Mouse (Mus musculus) kidney, postnatal 14 days (tissue): ENCODE measurements at regions not wholly inside any gene's neighbourhood (a gene's known extent, or its start where the extent isn't known, plus 50 kb on each side); places are given as distances from the start of the nearest gene placed in this dataset.

ENCODE experiments used
- DNase-seq: peaks from one replicate; pipeline ENCODE4 v3.0.0; 2022; ENCODE audit warnings: mixed read lengths

- no peak for DNase-seq
Observed at GRCm38 (mm10) chr13:90371415-90372150, 282.2 kb upstream of the Xrcc4 start.

- no peak for DNase-seq
Observed at GRCm38 (mm10) chr13:90370746-90371414, 281.5 kb upstream of the Xrcc4 start.

GRCm38 (mm10) chr13:90364518-90365027 is 275.2 kb upstream of the Xrcc4 start:
- no peak for DNase-seq

GRCm38 (mm10) chr13:90359861-90360601 is 270.6 kb upstream of the Xrcc4 start:
- DNase-seq, result no peak

- no peak for DNase-seq
Observed at GRCm38 (mm10) chr13:90358149-90358548, 268.7 kb upstream of the Xrcc4 start.

DNA sequence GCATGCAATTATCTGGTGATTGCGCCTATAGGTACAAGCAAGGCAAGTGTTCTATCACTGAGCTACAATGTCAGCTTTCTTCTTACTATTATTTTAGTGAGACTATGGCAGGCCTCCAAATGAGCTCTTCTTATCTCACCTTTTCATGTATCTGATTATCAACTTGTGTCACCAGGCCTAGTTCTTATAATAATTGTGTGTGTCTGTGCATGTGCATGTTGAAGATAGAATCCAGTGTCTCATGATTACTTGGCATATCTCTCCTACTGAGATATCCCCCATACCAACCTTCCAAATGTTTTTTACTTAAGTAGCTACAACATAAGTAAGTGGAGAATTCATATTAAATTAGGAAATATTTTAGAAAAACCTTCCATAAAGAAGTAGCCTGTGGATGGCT is 266.2 kb upstream of the Xrcc4 start:
- no peak for DNase-seq

DNA sequence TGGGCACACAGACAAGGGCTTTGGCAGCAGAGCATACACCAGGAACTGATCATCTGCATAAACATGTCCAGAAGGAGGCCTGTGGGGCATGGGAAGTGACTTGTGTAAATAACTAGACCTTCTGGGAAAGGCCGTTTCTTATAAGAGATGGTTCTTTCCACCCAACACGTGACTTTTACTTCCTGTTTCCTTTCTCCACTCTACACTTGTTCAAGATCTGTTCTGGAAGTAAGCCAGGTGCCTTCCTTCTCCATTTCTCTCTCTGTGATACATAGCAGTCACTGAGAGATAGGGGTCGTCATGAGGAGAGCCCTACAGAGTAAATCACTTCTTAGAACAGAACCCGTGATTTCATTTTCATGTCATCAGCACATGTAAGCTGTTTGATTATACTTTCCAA is 253.4 kb upstream of the Xrcc4 start:
- DNase-seq, result no peak

GRCm38 (mm10) chr13:90341597-90342212 is 252.3 kb upstream of the Xrcc4 start:
- DNase-seq, result no peak

DNA sequence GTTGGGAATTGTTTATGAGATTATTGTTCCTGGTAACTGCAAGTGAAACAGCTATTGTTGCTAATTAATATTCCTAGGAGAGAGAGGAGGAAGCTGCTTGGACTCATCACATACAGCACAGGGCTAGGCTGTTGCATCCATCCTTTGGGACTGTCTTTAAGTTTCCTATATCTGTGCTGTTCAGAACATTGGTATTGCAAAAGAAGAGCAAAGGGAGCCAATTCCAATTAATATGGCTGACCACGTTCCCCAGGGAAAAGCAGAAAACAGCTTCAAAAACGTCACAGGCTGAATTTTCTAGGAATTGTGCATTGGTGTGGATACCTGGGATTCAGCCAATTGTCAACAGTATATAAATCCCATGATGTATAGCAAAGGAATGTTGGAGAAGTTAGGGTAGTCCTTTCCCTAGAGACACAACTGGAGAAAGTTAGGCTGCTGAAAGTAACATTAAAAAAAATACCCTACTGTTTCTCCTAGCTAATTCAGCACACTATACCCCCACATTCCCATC is 251.3 kb upstream of the Xrcc4 start:
- no peak for DNase-seq

DNA sequence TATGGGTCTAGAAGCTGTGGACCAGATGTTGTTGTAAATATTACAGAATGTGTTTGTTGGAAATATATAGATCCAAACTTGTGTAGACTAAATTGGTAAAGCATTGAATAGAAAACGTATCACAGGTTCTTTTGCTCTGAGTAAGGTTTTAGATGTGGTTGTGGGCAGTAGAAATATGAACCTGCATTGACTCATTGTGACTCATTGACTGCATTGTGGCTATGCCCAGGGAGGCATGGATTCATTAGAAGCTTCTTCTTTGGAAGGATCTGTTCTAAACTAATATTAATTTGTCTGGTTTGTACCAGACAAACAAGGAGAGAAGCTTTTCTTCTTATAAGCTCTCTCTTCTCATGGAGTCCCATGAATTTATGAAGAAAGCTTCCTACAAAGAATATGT is 248.2 kb upstream of the Xrcc4 start:
- DNase-seq, result no peak

DNA sequence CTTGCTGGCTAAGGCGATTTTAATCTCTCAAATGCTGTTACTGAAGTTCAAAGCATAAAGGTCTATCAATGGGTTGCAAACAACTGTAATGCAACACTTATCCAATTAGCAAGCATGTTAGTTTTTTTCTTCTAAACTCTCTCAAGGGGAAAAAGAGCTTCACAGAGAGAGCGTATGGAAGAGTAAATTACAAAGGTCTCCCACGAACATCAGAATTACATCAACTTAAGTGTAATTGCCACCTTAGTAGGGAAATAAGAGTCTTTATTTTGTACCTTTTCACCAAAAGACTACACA is 246.3 kb upstream of the Xrcc4 start:
- DNase-seq, result no peak

DNA sequence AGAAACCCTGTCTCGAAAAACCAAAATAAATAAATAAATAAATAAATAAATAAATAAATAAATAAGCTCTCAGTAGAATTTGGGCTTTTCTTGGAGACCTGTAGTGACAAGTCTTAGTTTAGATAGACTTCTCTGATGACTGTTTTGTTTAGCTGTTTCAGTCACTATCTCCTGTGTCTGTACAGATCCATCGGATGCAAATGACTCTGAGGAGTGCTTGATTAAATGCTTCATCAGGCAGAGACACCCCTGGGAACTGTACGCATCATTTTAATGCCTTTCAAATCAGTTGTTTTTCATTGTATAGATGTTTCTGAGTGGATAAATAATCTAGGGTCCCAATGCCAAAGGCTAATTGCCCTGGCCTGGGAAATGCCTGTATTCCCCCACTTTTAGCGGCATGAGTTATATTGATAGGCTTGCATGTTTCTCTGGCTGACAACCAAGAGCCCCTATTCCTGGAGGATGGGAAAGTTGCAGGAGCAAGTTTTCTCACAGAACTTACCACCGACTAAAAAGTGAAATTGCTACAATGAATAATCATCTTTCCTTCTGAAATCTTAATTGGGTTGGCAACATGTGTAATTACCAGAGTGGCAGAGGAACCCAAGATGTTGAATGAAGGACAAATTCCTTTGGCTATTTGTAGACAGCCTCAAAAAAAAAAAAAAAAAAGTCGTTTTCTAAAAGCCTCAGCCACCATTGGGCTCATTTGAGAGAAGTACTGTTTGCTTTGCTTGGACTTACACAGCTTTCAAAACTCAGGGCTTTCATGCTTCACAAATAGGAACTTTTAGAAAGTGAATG is 245.7 kb upstream of the Xrcc4 start:
- DNase-seq, result no peak

DNA sequence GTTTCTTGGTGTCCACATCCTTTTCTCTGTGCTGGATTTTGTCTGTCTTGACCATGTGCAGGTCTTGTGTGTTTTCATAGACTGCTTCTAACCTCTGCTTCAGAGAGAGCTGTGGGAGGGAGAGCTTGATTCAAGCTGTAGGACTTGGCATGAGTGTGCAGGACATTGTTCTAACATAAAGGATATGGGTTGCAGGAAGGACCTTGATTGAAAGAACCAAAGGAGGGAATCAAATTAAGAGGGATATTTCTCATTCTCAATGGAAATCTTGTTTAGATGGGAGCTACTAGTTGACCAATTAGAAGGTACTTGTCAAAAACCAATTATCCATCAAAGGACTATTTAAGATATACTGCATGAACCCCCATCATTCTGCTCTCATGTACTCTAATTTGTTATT is 244.9 kb upstream of the Xrcc4 start:
- DNase-seq, result no peak

GRCm38 (mm10) chr13:90325226-90325625 is 235.8 kb upstream of the Xrcc4 start:
- DNase-seq, result no peak

GRCm38 (mm10) chr13:90313209-90313978 is 224.0 kb upstream of the Xrcc4 start:
- no peak for DNase-seq

- DNase-seq, result no peak
Observed at GRCm38 (mm10) chr13:90310482-90310881, 221.1 kb upstream of the Xrcc4 start.

- DNase-seq, result no peak
Observed at GRCm38 (mm10) chr13:90300481-90300880, 211.1 kb upstream of the Xrcc4 start.

DNA sequence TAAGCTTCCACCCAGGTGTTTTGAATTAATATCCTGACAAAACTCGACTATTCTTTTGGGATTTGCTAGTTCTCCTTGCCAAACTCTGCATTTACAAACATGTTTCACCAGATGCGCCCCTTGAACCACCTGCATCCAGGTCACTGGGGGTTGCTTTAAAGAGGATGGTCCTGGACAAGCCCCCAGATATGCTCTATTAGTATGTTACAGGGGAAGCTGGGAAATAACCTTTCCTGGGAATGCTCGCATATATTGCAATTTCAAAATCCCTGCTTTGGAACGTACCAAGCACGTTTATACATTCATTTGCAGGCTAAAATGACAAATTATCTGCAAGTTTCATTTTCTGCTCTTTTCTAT is 205.2 kb upstream of the Xrcc4 start:
- DNase-seq, result no peak

GRCm38 (mm10) chr13:90293697-90294647 is 204.6 kb upstream of the Xrcc4 start:
- no peak for DNase-seq

DNA sequence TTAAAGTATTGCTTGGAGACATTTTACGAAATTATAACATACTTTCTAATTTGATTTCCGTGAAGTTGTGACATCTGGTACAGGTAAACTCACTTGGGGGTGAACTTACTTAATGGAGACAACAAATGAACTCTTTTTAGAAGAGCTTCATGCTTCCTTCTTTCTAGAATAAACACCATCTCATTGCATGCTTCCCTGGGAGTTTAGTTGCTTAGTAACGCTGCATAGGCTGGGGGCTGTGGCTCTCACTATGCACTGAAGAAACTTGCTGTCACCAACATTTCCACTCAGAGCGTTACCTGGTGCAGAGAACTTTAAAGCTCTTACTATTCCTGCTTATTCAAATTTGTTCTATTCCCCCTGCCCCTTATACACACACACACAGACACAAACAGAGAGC is 203.5 kb upstream of the Xrcc4 start:
- no peak for DNase-seq
